Mouse (Mus musculus) lung, postnatal 4 days (tissue): Measurements from ENCODE around the gene Dcaf8.

ENCODE experiments used
- DNase-seq, 2 experiments: peaks; one replicate each; pipeline ENCODE4 v3.0.0; 2021

Dcaf8 gene

DNA sequence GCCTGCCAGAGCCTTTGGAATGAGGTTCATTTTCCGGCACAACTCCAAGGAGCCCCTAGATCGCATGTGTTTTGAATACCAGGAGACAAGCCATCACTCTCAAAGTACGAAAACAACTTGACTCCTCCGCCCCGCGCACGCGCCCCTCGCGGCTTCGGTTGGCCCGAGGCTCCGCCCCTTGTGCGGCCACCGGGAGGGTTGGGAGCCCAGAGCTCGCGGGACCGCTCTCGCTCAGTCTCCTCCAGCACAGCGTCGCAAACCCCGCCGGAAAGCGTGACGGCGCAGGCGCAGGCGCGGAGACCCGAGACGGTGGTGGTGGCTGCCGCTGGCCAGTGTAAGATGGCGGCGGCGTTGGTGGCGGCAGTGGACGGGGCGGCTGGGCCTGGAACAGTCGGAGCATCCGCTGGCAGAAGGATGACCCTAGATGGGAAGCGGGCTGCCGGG is at the start of gene Dcaf8:
Gene Dcaf8, plus strand, starts transcription at position 250 of the 444 bp plus-strand sequence.
- peak; percentile 98 to 99 for DNase-seq

DNA sequence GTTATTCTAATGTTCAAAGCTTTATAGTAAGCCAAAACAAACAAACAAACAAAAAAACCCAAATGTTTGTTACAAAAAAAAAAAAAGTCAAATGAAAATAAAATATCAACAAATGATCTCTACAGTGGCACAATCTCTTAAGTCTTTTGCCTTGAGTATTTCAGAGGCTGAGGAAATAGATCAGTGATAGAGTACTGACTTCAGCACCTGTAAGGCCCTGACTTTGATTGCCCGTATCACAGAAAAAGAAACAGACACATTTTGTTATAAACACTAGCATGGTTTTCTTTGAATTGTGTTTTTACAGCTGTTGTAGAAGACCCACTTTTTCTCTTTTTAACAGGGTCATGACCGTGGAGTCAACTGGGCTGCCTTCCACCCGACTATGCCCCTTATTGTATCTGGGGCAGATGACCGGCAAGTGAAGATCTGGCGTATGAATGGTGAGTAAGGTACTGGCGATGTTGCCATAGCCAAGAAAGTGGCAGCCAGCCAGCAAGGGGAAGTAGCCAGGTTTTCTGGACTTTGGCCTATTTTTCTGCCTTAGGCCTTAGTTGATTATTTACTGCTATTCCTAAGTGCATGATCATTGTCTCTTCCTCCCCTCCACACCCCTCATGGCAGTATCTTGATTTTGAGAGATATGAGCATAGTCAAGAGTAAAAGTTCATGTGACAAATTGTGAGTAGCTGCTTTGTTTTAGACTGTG is 48.4 kb upstream of the Dcaf8 start:
- DNase-seq, result no peak

DNA sequence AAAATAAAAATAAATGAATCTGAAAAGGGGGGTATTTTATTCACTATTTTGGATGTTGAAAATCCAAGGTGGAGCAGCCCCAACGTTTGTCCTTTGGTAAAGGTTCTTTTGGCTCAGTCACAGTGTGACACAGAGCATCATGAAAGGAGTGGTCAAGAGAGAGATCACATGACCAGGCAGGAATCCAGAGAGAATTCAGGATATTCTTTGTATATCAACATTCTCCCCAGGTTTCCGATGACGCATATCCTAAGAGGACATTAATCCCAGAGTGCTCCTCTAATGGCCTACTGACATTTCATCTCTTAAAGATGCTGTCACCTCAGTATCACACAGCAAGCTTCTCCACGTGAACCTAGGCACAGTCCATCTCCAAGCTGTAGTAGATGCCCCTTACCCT is 44.3 kb upstream of the Dcaf8 start:
- DNase-seq, result no peak

DNA sequence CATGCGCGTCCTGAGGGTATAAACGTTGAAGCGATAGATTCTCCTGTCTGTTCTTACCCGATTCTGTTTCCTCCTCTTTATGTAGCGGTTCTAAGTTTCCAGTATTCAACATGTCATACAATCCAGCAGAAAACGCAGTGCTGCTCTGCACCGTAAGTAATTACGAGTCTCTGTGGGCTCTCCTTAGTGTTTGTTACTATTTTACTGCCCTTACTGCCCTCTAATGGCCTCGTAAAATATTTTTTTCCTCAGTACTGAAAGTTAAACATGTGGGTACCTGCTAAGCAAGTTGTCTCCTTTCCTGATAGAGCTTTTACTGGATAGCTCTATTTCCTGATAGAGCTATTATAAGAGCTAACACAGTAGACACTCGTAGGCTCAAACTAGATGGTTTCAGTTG is 42.8 kb upstream of the Dcaf8 start:
- no peak for DNase-seq

DNA sequence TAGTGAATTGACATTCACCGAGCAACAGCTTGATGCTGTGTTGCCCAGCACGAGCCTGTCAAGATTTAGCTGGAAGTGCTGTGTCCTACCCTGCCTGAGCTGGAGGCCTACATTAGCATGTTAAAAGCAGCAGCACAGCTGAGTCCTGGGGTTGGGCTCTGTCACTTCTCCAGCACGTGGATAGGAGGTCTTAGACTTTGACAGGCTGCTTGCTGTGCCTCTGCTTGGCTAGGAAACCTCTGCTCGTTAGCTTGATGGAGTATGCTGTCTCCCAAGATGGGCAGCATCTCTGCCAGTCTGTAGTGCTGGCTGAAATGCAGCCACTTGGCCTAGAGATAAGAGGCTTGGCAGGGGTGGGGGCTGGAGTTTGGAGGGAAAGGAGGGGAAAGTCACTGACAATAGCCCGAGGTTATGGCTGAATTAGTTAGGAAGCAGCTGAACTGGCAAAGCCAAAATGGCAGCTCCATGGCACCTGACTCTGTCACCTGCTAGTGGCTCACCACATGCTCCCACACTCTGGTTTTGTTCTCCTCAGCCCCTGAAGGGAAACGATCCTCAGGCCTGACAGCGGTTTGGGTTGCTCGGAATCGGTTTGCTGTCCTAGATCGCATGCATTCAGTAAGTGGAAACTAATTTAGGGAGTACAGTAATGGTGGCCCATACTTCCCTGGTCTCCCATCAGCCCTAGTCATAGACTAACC is 40.0 kb upstream of the Dcaf8 start:
- no peak for DNase-seq

DNA sequence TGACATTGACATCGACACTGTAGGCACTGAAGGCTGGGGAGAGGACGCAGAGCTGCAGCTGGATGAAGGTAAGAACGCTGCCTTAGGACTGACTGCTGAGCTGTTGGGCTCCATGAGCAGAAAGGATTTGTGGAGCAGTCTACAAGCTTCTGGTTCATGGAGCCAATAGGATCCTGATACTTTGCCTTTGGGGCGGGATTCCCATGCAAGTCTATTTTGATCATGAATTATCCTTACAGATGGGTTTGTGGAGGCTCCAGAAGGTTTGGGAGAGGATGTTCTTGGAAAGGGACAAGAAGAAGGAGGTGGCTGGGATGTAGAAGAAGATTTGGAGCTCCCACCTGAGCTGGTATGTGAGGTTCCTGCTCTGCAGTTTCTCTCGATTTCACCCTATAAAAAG is 30.9 kb upstream of the Dcaf8 start:
- DNase-seq, result no peak

DNA sequence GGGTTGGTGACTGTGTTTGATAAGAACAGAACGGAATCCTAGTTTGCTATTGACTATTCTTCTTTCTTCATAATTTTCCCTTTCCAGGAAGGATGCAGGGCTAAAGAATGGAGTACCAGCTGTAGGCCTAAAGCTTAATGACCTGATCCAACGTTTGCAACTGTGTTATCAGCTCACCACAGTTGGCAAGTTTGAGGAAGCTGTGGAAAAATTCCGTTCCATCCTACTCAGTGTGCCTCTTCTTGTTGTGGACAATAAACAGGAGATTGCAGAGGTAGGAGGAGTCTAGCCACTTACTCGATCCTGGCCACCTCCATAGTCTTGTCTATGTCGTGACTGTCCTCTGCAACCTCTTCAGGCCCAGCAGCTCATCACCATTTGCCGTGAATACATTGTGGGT is 28.8 kb upstream of the Dcaf8 start:
- DNase-seq, result no peak

DNA sequence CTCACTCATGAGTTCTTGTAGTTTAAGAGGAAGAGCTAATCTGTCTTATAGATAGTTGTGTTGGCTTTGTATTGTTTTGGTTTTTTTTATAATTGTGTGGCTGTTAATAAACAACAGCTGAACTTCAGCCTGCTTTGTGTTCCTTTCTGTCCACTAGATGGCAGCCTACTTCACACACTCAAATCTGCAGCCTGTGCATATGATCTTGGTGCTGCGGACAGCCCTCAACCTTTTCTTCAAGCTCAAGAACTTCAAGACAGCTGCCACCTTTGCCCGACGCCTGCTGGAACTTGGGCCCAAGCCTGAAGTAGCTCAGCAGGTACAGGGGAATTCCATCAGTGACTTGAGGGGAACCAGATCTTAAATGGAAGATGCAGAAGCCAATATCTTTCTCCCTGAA is 28.2 kb upstream of the Dcaf8 start:
- peak in 1 of 2 experiments; percentile 36 for DNase-seq

DNA sequence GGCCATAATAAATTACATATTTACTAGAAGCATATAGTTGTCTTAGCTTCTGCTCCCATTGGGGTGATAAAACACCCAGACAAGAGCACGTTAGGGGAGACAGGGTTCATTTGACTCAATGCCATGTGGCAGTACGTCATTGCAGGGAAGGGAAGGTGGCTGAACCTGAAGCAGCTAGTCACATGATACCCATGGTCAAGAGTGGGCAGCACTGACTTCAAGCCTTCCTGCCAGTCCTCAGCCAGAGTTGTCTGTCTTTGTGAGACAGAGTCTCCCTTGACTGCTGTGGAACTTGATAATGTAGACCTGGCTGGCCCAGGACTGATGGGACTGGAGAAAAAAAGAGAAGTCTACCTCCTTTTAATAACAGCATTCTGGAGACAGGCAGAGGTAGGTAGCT is 25.2 kb upstream of the Dcaf8 start:
- DNase-seq, result no peak

DNA sequence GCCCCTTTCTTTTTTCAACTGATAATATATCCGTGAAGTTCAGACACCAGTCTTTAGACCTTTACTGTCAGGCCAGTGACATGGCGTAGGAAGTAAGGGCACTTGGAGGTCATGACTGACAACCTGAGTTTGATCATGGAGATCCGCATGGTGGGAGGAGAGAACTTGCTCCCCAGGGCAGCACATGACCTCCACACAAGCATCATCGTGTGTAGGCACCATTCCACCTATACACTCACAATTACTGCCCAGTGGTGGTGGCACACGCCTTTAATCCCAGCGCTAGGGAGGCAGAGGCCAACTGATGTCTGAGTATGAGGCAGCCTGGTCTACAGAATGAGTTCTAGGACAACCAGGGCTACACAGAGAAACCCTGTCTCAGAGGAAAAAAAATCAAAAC is 23.3 kb upstream of the Dcaf8 start:
- no peak for DNase-seq

DNA sequence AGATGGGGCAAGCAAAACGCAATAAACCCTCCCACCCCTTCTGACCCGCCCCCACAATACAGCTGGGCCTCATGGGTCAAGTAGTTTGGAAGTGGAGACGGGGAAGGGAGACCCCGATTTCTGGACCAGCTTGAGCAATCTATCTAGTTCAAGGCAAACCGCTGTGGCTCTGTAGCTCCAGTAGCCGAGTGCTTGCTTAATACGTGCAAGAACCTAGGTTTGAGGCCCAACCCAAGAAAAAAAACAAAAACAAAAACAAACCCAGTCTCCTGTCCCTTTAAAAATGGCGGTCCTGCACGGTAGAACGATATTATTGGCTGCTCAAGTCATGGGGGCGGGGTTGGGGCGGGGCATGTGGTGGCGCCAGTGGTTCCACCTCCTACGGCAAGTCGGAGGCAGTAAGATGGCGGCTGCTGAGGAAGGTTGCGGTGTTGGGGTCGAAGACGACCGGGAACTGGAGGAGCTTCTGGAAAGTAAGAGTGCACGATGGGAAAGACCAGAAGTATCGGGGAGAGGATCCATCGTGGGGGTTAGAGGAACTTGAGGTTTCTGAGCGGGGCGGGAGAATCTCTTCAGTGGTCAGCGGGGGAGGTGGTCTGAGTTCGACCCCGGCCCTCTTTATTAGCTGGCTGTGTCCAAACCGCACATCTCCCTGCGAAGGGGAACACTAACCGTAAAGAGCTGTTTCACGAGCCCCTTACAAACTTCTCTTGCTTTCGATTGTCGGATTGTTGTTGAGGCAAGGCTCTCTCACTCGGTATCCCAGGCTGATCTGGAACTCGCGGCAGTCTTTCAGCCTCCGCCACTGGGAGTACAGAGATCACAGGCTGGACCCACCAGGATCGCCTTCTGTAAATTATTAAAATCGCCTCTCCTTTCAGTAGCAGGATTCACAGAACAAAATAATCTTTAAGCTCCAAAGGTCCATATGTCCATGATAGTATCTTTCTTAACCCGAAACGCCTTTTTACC is 21.2 kb upstream of the Dcaf8 start, which contains the start of gene Pex19:
Gene Pex19, plus strand, starts transcription at position 380 of the 972 bp plus-strand sequence.
- peak; percentile 79 to 81 for DNase-seq

DNA sequence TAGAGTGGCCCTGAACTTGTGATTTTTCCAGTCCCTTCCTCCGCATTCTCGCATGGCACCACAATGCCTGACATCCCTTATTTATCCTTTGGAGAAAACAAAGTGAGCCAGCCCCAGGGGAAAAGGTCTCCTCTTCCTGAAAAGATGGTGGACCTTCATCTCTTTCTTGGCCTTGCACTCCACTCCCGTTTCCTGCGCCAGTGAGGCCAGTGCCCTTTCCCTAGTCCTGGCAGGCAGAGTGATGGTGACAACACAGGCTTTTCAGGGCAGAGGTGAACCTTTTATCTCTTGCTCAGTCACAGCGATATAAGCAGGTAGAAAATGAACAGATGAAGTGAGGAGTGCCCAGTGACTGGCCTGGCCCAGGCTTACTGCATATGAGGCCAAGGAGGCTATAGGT is 20.4 kb upstream of the Dcaf8 start:
- DNase-seq, result no peak

DNA sequence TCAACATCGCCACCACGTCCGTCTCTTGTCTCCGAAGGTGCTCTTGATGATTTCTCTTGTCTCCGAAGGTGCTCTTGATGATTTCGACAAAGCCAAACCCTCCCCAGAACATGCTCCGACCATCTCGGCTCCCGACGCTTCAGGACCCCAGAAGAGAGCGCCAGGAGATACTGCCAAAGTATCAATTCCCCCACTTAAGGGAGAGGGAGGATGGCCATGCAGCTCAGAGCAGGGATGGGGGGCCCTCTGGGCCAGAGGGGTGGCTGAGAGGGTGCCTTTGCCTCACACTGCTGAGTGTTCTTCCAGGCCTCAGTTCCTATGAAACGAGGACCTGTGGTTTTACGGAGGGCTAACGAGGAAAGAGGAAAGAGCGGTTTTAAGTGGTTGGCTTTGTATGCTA is 19.3 kb upstream of the Dcaf8 start:
- no peak for DNase-seq

DNA sequence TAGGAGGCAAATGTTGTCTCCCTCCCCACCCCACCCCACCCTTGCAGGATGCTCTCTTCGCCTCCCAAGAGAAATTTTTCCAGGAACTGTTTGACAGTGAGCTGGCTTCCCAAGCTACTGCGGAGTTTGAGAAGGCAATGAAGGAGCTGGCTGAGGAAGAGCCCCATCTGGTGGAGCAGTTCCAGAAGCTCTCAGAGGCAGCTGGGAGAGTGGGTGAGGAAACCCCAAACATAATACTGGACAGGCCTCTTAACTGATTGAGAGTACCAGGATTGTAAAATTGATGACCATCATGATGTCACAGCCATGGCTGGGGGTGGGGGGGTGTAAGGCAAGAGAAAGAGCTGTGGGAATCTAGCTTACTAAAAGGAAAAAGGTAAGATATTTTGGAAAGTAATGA is 18.8 kb upstream of the Dcaf8 start:
- DNase-seq, result peak; percentile 30 to 35

DNA sequence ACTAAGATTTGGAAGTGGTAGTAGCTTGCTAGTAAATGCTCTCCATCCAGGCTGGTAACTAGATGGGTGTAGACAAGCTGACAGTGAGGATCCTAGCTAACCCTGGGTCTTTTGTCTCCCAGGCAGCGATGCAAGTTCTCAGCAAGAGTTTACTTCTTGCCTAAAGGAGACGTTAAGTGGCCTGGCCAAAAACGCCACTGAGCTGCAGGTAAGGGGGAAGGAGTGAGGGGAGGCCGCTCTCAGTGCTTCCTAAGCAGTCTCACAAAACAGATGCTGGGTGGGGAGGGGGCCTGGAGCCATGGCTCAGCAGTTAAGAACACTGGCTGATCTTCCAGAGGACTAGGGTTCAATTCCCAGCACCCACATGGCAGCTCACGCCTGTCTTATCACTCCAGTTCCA is 18.1 kb upstream of the Dcaf8 start:
- no peak for DNase-seq

DNA sequence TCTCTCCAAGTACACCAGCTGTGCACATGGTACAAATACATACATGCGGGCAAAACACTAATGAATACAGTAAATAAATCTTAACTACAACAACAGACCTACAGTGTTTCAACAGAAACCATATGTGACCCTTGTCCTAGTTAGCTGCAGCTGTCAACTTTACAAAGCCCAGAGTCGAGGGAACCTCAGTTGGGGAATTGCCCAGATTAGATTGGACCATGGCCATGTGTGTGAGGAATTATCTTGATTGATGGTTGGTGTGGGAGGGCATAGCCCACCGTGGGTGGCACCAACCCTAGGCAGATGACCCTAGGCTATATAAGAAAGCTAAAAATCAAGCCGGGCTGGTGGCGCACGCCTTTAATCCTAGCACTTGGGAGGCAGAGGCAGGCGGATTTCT is 15.6 kb upstream of the Dcaf8 start:
- DNase-seq, result no peak

DNA sequence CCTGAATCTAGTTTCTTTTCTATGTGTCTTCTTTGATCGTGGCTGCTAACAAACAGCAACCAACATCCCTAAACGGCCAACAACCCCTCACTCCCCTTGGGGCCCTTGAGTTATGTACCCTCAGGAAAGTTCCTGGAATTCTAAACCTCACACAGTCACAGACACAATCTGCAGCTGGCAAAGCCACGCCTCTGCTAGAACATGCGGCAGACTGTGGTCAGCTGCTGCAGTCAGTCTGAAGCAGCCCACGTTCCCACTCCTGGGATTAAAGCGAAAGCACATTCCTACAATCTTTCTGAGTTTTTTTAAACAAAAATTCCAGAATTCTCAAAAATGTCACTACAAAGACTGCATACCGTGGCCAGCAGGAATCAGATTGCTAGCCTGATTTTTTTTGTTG is 14.3 kb upstream of the Dcaf8 start:
- peak in 1 of 2 experiments; percentile 46 for DNase-seq

DNA sequence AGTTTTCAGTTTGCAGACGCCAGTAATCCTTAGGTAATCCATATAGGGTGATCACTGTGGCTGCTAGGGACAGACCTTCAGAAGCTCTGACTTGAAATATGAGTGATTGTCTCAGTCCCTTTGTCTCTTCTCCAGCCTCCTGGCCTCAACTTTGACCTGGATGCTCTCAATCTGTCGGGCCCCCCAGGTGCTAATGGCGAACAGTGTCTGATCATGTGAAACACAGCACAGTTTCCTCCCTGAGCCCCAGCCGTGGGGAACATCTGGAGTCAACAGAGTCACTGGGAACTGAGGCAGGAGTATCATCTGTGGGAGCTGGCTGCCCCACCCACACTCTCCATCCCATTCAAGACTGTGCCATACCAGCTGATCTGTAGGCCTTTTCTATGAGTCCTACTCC is 13.8 kb upstream of the Dcaf8 start:
- DNase-seq, result no peak

DNA sequence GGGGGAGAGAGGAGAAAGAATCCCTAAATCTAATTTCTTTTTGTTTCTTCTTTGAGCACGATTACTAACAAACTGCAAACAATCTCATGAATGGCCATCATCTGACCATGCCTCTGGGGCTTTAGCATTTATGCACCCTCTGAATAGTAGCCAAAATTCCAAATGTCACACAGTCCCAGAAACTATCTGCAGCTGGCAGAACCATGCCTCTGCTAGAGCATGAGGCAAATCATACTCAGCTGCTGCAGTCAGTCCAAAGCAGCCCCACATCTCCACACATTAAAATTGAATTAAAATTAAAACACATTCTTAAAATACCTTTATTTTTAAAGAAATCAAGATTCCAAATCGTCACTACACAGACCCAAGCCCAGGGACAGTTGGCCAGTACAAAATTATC is 7.7 kb upstream of the Dcaf8 start:
- no peak for DNase-seq

DNA sequence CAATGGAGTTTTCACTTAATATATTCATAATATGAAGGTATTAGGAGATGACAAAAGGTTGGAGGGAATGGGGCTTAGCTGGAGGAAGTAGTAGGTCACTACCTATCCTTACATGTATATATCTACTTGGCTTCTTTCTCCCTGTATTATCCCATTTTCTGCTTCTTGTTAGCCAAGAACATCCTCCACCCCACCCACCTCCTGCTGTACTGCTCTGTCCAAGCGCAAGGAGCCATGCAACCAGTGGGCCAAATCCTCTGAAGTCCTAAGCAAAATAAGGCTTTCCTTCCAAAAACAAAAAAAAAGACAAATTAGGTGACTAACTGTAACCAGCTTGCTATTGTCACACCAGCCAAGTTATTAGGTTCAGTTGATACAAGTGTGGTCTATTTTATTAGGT is 7.1 kb upstream of the Dcaf8 start:
- DNase-seq, result no peak

DNA sequence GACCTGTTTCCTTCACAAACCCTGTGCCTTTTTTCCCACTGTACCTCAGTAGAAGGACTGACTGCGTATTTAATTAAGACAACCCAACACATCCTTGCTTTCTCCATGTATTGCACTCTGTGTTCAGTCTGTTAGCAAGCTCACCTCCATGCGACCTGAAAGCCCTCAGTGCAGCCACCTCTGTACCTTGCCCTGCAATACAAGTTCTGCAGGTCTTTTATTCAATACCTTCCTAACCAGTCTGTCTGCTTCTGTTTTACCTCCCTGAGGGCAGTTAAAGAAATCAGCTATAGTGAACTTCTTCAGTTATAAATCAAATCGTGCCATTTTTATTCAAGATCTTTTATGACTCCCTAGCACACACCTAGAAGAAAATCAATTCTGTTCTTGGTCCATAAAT is 6.4 kb upstream of the Dcaf8 start:
- no peak for DNase-seq

DNA sequence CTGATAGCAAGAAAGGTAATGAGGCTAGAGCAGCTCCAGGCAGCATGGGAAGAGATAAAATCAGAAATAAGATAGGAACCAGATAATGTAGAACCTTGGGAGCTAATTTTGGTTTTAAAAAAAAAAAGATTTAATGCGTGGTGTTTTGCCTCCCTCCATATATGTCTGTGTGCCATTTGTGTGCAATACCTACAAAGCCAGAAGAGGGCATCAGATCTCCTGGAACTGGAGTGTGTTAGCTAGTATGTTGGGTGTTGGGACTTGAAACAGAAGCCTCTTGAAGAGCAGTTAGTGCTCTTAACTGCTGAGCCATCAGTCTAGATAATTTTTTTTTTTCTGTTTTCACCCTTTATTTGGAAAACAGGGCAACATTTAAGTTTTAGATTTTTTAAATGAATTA is 4.3 kb upstream of the Dcaf8 start:
- DNase-seq, result peak in 1 of 2 experiments; percentile 77

DNA sequence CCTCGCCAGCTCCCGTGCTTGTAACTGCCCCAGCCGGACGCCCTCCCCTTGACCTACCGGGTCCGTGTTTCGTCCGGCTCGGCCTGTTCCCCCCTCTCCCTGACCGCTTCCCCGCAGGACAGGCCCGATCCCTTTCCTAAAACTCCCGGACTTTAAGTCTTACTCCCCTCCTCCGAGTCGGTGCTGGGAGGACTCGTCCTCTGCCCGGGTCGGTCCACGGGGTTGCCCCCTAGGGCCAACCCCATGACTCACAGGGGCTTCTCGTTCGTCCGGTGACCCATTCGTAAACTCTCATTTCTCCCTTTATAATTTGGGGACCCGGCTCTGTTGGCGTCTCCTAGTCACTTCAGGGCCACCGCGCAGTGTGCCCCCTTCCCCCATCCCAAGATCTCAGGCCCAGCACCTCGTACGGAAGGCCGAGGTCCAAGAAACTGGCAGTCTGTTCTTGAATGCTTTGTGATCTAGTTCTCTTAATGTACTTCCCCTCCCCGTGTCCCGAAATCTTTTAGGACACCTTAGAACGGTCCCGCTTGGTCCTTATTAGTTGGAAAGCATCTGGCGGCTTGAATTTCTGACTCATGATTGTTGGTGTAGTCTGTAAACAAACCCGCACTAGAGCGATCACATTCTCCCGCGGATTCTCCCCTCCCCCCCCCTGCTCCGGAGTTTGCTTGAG is 533 bp downstream of the Dcaf8 start:
- DNase-seq, result peak; percentile 46 to 53
